Mouse (Mus musculus): ENCODE data around the gene Sec22b.

DNA sequence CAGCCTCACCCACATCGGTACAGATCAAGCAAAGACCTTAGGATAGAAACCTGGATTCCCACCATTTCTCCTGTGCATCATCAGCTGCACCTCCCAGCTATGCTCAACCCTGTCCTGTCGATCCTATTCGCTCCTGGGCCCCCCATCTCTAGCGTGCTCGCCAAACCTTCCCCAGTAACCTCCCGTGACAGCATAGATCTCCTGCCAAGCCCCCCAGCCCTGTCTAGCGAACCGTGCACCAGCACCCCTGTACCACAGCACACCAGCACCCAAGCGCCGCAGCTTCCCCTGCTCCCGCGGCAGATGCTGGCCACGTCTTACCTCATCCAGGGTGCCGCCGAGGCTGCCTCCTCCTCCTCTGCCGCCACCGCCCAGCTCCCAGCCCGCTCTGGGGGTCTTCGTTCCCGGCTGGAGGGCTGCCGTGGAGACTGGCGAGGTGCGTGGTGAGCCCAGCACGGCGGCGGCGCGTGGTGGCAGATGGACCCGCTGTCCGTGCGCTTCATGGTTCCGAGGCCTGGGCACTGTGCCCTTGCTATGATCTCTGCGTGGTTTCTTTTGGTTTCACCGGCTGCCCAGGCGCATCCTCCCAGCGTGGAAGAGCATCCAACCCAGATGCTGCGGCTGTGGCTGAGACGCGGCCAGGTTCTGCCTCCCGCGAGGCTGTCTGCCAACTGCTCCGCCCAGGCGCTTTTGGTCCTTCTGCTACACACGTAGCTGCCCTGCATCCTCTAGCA is 12.7 kb upstream of the Sec22b start, which contains the start of gene Pde4dip:
- TF ChIP-seq CTCF (IDR thresholded peaks at IDR 0.05; ENCODE audit: insufficient read depth, low read length) (no peak), POLR2A (IDR thresholded peaks at IDR 0.05; ENCODE audit: borderline replicate concordance, extremely low read depth, low read depth, low read length) (no peak)

Measured in lung, adult 2 months (tissue).